Mouse (Mus musculus) neural tube, embryonic 11.5 days (tissue): Measurements from ENCODE around the gene Gm8220. TPM values are rescaled to one million over a fixed set of nuclear protein-coding genes. Genes with fewer than 3 reads are reported as not detected.
"Not testable (repeated sequence)": the region's sequence is repeated elsewhere in the genome, so short reads cannot be mapped to it uniquely, and the experiment has no call there.

ENCODE experiments used
- ATAC-seq: fragments of 200-750 bp; cut with Nextera tagmentation; 2 replicates; pipeline ENCODE4 v1.8.0; 2017; ENCODE audit warnings: moderate number of reproducible peaks, mild to moderate bottlenecking, moderate TSS enrichment, moderate library complexity; ENCODE audit not compliant: insufficient read depth, low FRiP score, low TSS enrichment
- DNase-seq: peaks from one replicate; pipeline ENCODE4 v3.0.0-alpha.2; 2015; ENCODE audit warnings: low spot score
- H3K27ac ChIP-seq: fragments of 300-500 bp; sonication (generic); 2 replicates; pipeline ENCODE4 v1.5.1; 2014; ENCODE audit warnings: low read depth, mild to moderate bottlenecking, low read length
- H3K27me3 ChIP-seq: fragments of 300-500 bp; sonication (generic); 2 replicates; pipeline ENCODE4 v1.6.1; 2014; ENCODE audit warnings: mild to moderate bottlenecking, low read length, mixed read lengths; ENCODE audit not compliant: control insufficient read depth, insufficient read depth
- H3K36me3 ChIP-seq: fragments of 300-500 bp; sonication (generic); 2 replicates; pipeline ENCODE4 v1.6.1; 2014; ENCODE audit warnings: mild to moderate bottlenecking, low read length, moderate library complexity, mixed read lengths; ENCODE audit not compliant: control insufficient read depth, insufficient read depth
- H3K4me1 ChIP-seq: fragments of 300-500 bp; sonication (generic); 2 replicates; pipeline ENCODE4 v1.6.1; 2014; ENCODE audit warnings: low read length, mixed read lengths; ENCODE audit not compliant: control insufficient read depth, insufficient read depth
- H3K4me2 ChIP-seq: fragments of 300-500 bp; sonication (generic); 2 replicates; pipeline ENCODE4 v1.6.1; 2014; ENCODE audit warnings: low read depth, mild to moderate bottlenecking, moderate library complexity
- H3K4me3 ChIP-seq: fragments of 300-500 bp; sonication (generic); 2 replicates; pipeline ENCODE4 v1.5.1; 2014; ENCODE audit warnings: low read depth, low read length
- H3K9ac ChIP-seq: fragments of 300-500 bp; sonication (generic); 2 replicates; pipeline ENCODE4 v1.6.1; 2014; ENCODE audit warnings: mild to moderate bottlenecking, low read length
- H3K9me3 ChIP-seq: fragments of 300-500 bp; sonication (generic); 2 replicates; pipeline ENCODE4 v1.6.1; 2016; ENCODE audit warnings: low read length; ENCODE audit not compliant: control insufficient read depth
- whole genome bisulfite sequencing: fragments of 180-500 bp; shearing (Covaris S2); extraction: QIAGEN DNeasy Blood & Tissue Kit; methylation state at CpG from one replicate; pipeline ENCODE4 v1.1.7; 2014; 5-methylcytosine and 5-hydroxymethylcytosine counted together
- polyA plus RNA-seq: library from polyadenylated mRNA; unstranded; fragments of >200 nt; fragmentation: Nextera tagmentation; extraction: Ambion mirVana; gene quantifications from 2 replicates; pipeline ENCODE4 v1.2.1, GENCODE M21; 2014

The Gm8220 gene
- polyA plus RNA-seq = not detected in 2 replicates

DNA sequence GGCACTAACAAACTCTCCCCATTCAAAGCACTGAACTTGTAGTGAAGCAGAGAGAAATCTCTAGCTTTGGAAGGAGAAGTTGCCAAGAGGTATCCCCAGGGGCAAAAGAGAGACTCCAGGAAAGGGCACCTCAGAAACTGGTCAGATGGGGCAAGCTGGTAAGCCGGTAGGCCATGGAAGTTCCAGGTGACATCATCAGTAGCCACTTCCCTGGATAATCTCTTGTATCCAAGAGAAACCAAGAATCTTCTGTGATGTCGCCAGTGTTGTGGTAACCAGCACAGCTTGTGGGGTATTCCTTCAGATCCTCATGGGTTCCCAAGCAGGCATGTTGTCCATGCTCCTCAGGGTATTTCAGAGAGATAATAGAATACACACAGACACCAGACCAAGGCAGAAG, at the start of gene Gm8220:
TSS of gene Gm8220 (plus strand) at position 301 of the 400 bp plus-strand sequence.
- H3K4me2 ChIP-seq, H3K9ac ChIP-seq, H3K4me1 ChIP-seq, H3K4me3 ChIP-seq, H3K27ac ChIP-seq, H3K9me3 ChIP-seq, H3K27me3 ChIP-seq, DNase-seq, H3K36me3 ChIP-seq, ATAC-seq: not testable (repeated sequence)
- WGBS = 90% methylated on average over 2 of the region's 2 CpGs

DNA sequence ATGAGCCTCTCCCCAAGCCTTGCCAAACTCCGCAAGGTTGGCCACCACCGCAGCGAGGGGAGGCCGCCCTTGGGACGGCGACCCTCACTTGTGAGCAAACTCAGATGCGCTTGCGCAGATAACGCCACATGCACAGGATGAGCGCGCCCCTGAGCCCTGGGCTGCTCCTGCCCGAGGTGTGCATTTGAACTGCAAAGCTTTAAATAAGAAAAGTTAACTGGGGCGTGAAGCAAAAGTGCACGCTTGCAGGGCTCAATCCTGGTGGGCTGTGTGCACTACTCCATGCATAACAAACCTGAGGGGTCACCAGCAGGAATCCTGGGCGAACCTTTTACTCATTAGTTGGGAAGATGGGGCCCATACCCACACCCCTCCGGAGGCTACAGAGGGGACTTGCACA, 37.3 kb upstream of the Gm8220 start:
- no peak overlapping the region for H3K4me3 ChIP-seq
- no peak overlapping the region for H3K4me2 ChIP-seq
- 94% methylated on average over 16 of the region's 16 CpGs for WGBS
- ATAC-seq = no peak
- no peaks in the 10 kb centered on the region for H3K9me3 ChIP-seq
- no peak overlapping the region for H3K9ac ChIP-seq
- H3K27ac ChIP-seq = no peak overlapping the region
- no peaks in the 10 kb centered on the region for H3K27me3 ChIP-seq
- H3K36me3 ChIP-seq = no peaks in the 10 kb centered on the region
- no peak for DNase-seq
- no peaks in the 10 kb centered on the region for H3K4me1 ChIP-seq

DNA sequence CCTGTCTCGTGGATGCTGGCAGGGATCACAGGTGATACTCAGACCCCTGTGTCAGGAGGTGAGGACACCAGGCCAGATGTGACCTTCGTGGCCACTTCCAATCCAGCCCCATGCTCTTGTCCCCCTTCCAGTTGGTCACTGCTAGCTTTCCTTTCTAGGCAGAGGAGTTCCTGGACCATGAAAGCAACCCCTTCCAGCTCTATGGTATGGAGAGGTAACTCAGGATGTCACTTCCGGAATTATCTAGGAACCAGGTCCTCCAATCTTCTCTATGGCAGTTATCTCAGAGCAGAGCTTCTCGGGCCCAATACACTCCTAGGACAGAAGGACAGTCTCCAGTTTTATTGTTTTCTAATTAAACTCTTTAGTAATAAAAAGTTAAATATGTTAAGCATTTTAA, 26.7 kb downstream of the Gm8220 start:
- not testable (repeated sequence) for ATAC-seq, H3K27ac ChIP-seq, H3K36me3 ChIP-seq, H3K4me1 ChIP-seq, H3K27me3 ChIP-seq, DNase-seq, H3K9ac ChIP-seq, H3K4me2 ChIP-seq, H3K4me3 ChIP-seq, H3K9me3 ChIP-seq
- 85% methylated on average over 3 of the region's 4 CpGs for WGBS

DNA sequence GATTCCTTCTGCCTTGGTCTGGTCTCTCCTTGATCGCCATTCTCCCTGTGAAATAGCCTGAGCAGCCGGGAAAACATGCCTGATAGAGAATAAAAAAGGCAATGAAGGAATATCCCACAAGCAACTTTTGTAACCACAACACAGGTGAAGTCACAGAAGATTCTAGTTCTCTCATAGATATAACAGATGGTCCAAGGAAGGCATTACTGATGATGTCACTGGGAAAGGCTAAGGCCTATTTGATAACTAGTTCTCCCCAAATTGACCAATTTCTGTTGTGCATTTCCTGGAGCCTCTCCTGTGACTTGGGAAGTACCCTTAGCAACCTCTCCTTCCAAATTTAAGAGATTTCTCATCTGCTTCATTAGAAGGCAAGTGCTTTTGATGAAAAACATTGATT, 53.1 kb downstream of the Gm8220 start, which contains the start of gene Gm5930:
TSS of gene Gm5930 (minus strand) at position 101 of the 400 bp plus-strand sequence.
- H3K27ac ChIP-seq, H3K9me3 ChIP-seq, H3K36me3 ChIP-seq, H3K4me3 ChIP-seq, ATAC-seq, H3K27me3 ChIP-seq, H3K4me2 ChIP-seq, H3K9ac ChIP-seq, H3K4me1 ChIP-seq, DNase-seq: not testable (repeated sequence)
- no CpG with 5 or more reads among the region's 2 CpGs for WGBS

Other genes with a start within 250 kb of the Gm8220 start
- gene Ear2, start 182.9 kb upstream of the Gm8220 start, polyA plus RNA-seq = not detected in 2 replicates
- not detected in 2 replicates for gene Gm3327, start 161.7 kb upstream of the Gm8220 start, polyA plus RNA-seq
- not detected in 2 replicates for gene Gm8212, start 87.9 kb upstream of the Gm8220 start, polyA plus RNA-seq
- gene 4930503E14Rik, start 72.3 kb upstream of the Gm8220 start, polyA plus RNA-seq = not detected in 2 replicates
- gene Gm5930, start 53.0 kb downstream of the Gm8220 start, polyA plus RNA-seq = not detected in 2 replicates
- not detected in 2 replicates for gene Gm8229, start 79.8 kb downstream of the Gm8220 start, polyA plus RNA-seq
- not detected in 2 replicates for gene Gm3371, start 125.1 kb downstream of the Gm8220 start, polyA plus RNA-seq
- gene Gm8232, start 148.1 kb downstream of the Gm8220 start, polyA plus RNA-seq = not detected in 2 replicates
- 0.28 TPM in 1 of 2 replicates, not detected in the other for gene BC061237, start 206.9 kb downstream of the Gm8220 start, polyA plus RNA-seq
- not detected in 2 replicates for gene Gm17093, start 232.7 kb downstream of the Gm8220 start, polyA plus RNA-seq